Mouse (Mus musculus) ES-Bruce4 (cell line): Measurements from ENCODE around the gene Gas6.

ENCODE experiments used
- CTCF ChIP-seq: IDR thresholded peaks from one replicate; pipeline ENCODE4 v1.8.1; 2011; ENCODE audit warnings: low read depth, low read length
- EP300 ChIP-seq: IDR thresholded peaks from 2 replicates; pipeline ENCODE4 v1.6.1; 2011; ENCODE audit warnings: low read depth, low read length; ENCODE audit not compliant: insufficient read depth
- POLR2A ChIP-seq: IDR thresholded peaks from one replicate; pipeline ENCODE4 v1.8.1; 2011; ENCODE audit warnings: low read length; ENCODE audit not compliant: insufficient read depth

- TF ChIP-seq POLR2A, result no peak
- no peak for TF ChIP-seq EP300
- TF ChIP-seq CTCF, result no peak
Observed at GRCm38 (mm10) chr8:13427351-13427750, 66.9 kb downstream of the Gas6 start.
